Mouse (Mus musculus): ENCODE results near the gene Acoxl. TPM values are rescaled to one million over a fixed set of nuclear protein-coding genes. Genes with fewer than 3 reads are reported as not detected.

The Acoxl gene
- polyA plus RNA-seq, 1 experiment: not detected

- Histone ChIP-seq H3K27ac (ENCODE audit: insufficient read depth, low read depth, low read length) (no peak overlapping the region), H3K36me3 (ENCODE audit: control insufficient read depth, insufficient read depth, low read length) (no peaks in the 10 kb centered on the region), H3K4me3 (ENCODE audit: insufficient read depth, low read depth, low read length) (no peak overlapping the region), H3K4me1 (ENCODE audit: control insufficient read depth, insufficient read depth, low read length) (peaks cover 9% of the 10 kb centered on the region), H3K27me3 (replicated peaks; ENCODE audit: control insufficient read depth, insufficient read depth, low read length) (no peaks in the 10 kb centered on the region)
- no peak for DNase-seq
- WGBS: 75% methylated on average over 10 of the region's 10 CpGs
- TF ChIP-seq POLR2A (IDR thresholded peaks at IDR 0.05; ENCODE audit: low read depth, low read length) (no peak), CTCF (conservative IDR thresholded peaks at IDR 0.05; ENCODE audit: insufficient read depth, insufficient read length, low read depth, low read length) (no peak)
These were observed 289.9 kb downstream of the Acoxl start for GRCm38 (mm10) chr2:128128532-128128931.

- Histone ChIP-seq H3K4me3 (ENCODE audit: insufficient read depth, low read depth, low read length) (no peak overlapping the region), H3K36me3 (ENCODE audit: control insufficient read depth, insufficient read depth, low read length) (no peaks in the 10 kb centered on the region), H3K4me1 (ENCODE audit: control insufficient read depth, insufficient read depth, low read length) (no peaks in the 10 kb centered on the region), H3K27me3 (replicated peaks; ENCODE audit: control insufficient read depth, insufficient read depth, low read length) (no peaks in the 10 kb centered on the region), H3K27ac (ENCODE audit: insufficient read depth, low read depth, low read length) (no peak overlapping the region)
- no peak for DNase-seq
- 86% methylated on average over 11 of the region's 11 CpGs for WGBS
- TF ChIP-seq CTCF (conservative IDR thresholded peaks at IDR 0.05; ENCODE audit: insufficient read depth, insufficient read length, low read depth, low read length): no peak
- TF ChIP-seq POLR2A (IDR thresholded peaks at IDR 0.05; ENCODE audit: low read depth, low read length): no peak
These were observed 292.8 kb downstream of the Acoxl start for GRCm38 (mm10) chr2:128131503-128131902.

DNA sequence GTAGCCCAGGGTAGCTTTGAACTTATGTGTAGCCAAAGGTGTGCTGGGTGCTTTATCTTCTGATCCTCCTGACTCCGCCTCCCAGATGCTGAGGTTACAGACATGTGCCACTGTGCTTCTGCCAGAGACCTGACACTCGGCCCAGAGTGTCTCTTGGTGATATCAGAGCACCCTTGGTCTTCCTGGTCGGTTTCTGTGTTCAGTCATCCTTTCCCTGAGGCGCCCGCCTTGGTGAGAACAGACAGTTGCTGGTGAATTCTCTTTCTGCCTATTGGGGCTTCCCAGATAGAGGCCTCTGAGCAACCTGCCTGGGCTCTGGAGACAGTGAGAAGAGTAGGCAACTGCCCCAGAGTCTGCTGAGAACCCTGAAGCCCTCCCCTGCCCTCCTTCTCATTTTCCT is 294.0 kb downstream of the Acoxl start:
- H3K27ac ChIP-seq (ENCODE audit: insufficient read depth, low read depth, low read length): no peak overlapping the region
- TF ChIP-seq POLR2A (IDR thresholded peaks at IDR 0.05; ENCODE audit: low read depth, low read length) (no peak), CTCF (conservative IDR thresholded peaks at IDR 0.05; ENCODE audit: insufficient read depth, insufficient read length, low read depth, low read length) (no peak)
- no peak for DNase-seq
- H3K4me3 ChIP-seq (ENCODE audit: insufficient read depth, low read depth, low read length): no peak overlapping the region
- no peaks in the 10 kb centered on the region for H3K4me1 ChIP-seq (ENCODE audit: control insufficient read depth, insufficient read depth, low read length)
- no peaks in the 10 kb centered on the region for H3K27me3 ChIP-seq (replicated peaks; ENCODE audit: control insufficient read depth, insufficient read depth, low read length)
- H3K36me3 ChIP-seq (ENCODE audit: control insufficient read depth, insufficient read depth, low read length): no peaks in the 10 kb centered on the region
- 88% methylated on average over 5 of the region's 5 CpGs for WGBS

- no peaks in the 10 kb centered on the region for H3K27me3 ChIP-seq (replicated peaks; ENCODE audit: control insufficient read depth, insufficient read depth, low read length)
- no peak overlapping the region for H3K27ac ChIP-seq (ENCODE audit: insufficient read depth, low read depth, low read length)
- no peaks in the 10 kb centered on the region for H3K4me1 ChIP-seq (ENCODE audit: control insufficient read depth, insufficient read depth, low read length)
- no peak for DNase-seq
- no peak overlapping the region for H3K4me3 ChIP-seq (ENCODE audit: insufficient read depth, low read depth, low read length)
- H3K36me3 ChIP-seq (ENCODE audit: control insufficient read depth, insufficient read depth, low read length): no peaks in the 10 kb centered on the region
- TF ChIP-seq POLR2A (IDR thresholded peaks at IDR 0.05; ENCODE audit: low read depth, low read length): no peak
- TF ChIP-seq CTCF (conservative IDR thresholded peaks at IDR 0.05; ENCODE audit: insufficient read depth, insufficient read length, low read depth, low read length): no peak
These were observed 295.2 kb downstream of the Acoxl start for GRCm38 (mm10) chr2:128133865-128134264.

DNA sequence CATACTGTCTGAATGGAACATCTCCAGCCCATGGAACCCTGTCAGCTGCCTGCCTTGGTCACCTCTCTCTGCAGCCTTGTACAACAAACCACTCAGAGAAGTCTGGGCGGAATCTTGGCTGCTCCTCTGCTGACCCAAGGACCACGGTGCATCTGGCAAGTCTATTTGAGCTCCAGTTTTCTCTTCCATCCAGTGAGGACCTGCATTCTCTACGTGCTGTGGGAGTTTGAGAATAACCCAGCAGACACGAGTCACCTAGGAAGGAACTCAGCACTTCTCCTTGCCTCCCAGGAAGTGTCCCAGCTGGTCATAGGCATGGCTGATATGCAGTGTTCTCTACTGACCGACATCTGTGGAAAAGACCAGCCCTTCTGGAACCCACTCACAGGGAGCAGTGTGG is 295.8 kb downstream of the Acoxl start:
- TF ChIP-seq POLR2A (IDR thresholded peaks at IDR 0.05; ENCODE audit: low read depth, low read length) (no peak), CTCF (conservative IDR thresholded peaks at IDR 0.05; ENCODE audit: insufficient read depth, insufficient read length, low read depth, low read length) (no peak)
- Histone ChIP-seq H3K36me3 (ENCODE audit: control insufficient read depth, insufficient read depth, low read length) (no peaks in the 10 kb centered on the region), H3K27me3 (replicated peaks; ENCODE audit: control insufficient read depth, insufficient read depth, low read length) (no peaks in the 10 kb centered on the region), H3K27ac (ENCODE audit: insufficient read depth, low read depth, low read length) (no peak overlapping the region), H3K4me3 (ENCODE audit: insufficient read depth, low read depth, low read length) (no peak overlapping the region), H3K4me1 (ENCODE audit: control insufficient read depth, insufficient read depth, low read length) (no peaks in the 10 kb centered on the region)
- WGBS: 63% methylated on average over 5 of the region's 5 CpGs
- DNase-seq: no peak

- H3K36me3 ChIP-seq (ENCODE audit: control insufficient read depth, insufficient read depth, low read length): no peaks in the 10 kb centered on the region
- 67% methylated on average over 8 of the region's 8 CpGs for WGBS
These were observed 296.3 kb downstream of the Acoxl start for GRCm38 (mm10) chr2:128134948-128135347.

GRCm38 (mm10) chr2:128136769-128137433 is 298.2 kb downstream of the Acoxl start:
- H3K27me3 ChIP-seq (replicated peaks; ENCODE audit: control insufficient read depth, insufficient read depth, low read length): no peaks in the 10 kb centered on the region
- no peaks in the 10 kb centered on the region for H3K36me3 ChIP-seq (ENCODE audit: control insufficient read depth, insufficient read depth, low read length)
- TF ChIP-seq POLR2A (IDR thresholded peaks at IDR 0.05; ENCODE audit: low read depth, low read length) (no peak), CTCF (conservative IDR thresholded peaks at IDR 0.05; ENCODE audit: insufficient read depth, insufficient read length, low read depth, low read length) (no peak)
- H3K4me1 ChIP-seq (ENCODE audit: control insufficient read depth, insufficient read depth, low read length): peaks cover 2% of the 10 kb centered on the region; the same call in 1 of the 2 replicates
- no peak overlapping the region for H3K27ac ChIP-seq (ENCODE audit: insufficient read depth, low read depth, low read length)
- 82% methylated on average over 16 of the region's 16 CpGs for WGBS
- no peak overlapping the region for H3K4me3 ChIP-seq (ENCODE audit: insufficient read depth, low read depth, low read length)
- DNase-seq: no peak

More at GRCm38 (mm10) chr2:128134948-128135347, 296.3 kb downstream of the Acoxl start:
- no peak for DNase-seq
- H3K27ac ChIP-seq (ENCODE audit: insufficient read depth, low read depth, low read length): no peak overlapping the region
- no peaks in the 10 kb centered on the region for H3K4me1 ChIP-seq (ENCODE audit: control insufficient read depth, insufficient read depth, low read length)
- H3K27me3 ChIP-seq (replicated peaks; ENCODE audit: control insufficient read depth, insufficient read depth, low read length): no peaks in the 10 kb centered on the region
- H3K4me3 ChIP-seq (ENCODE audit: insufficient read depth, low read depth, low read length): no peak overlapping the region
- TF ChIP-seq CTCF (conservative IDR thresholded peaks at IDR 0.05; ENCODE audit: insufficient read depth, insufficient read length, low read depth, low read length): no peak
